Mouse (Mus musculus) testis, adult 2 months (tissue): ENCODE results near the gene Micu1.

Experiments
- CTCF ChIP-seq: fragments of 200-500 bp; IDR thresholded peaks from 2 replicates; pipeline ENCODE4 v1.5.1; 2012; ENCODE audit warnings: low read depth, mild to moderate bottlenecking, inconsistent platforms, low read length, moderate library complexity; ENCODE audit not compliant: control insufficient read depth, insufficient read depth, insufficient replicate concordance
- POLR2A ChIP-seq: fragments of 200-500 bp; IDR thresholded peaks from 2 replicates; pipeline ENCODE4 v1.6.1; 2012; ENCODE audit warnings: low read depth, mild to moderate bottlenecking, inconsistent platforms, low read length, moderate library complexity; ENCODE audit not compliant: control insufficient read depth

- TF ChIP-seq CTCF (no peak), POLR2A (no peak)
These were observed 52.6 kb downstream of the Micu1 start for GRCm38 (mm10) chr10:59754901-59755300.
